Mouse (Mus musculus) embryonic facial prominence, embryonic 10.5 days (tissue): ENCODE results near the gene Pttg1. TPM values are rescaled to one million over a fixed set of nuclear protein-coding genes. Genes with fewer than 3 reads are reported as not detected.

Source experiments
- DNase-seq: peaks from one replicate; pipeline ENCODE4 v3.0.0-alpha.2; 2017; ENCODE audit warnings: low spot score
- H3K27ac ChIP-seq: fragments of 300-500 bp; sonication (generic); replicated peaks from 2 replicates; pipeline ENCODE4 v1.5.1; 2016; ENCODE audit warnings: mild to moderate bottlenecking
- H3K27me3 ChIP-seq: fragments of 300-500 bp; sonication (generic); replicated peaks from 2 replicates; pipeline ENCODE4 v1.6.1; 2016; ENCODE audit warnings: low read depth, mild to moderate bottlenecking; ENCODE audit not compliant: poor library complexity, severe bottlenecking
- H3K36me3 ChIP-seq: fragments of 300-500 bp; sonication (generic); replicated peaks from 2 replicates; pipeline ENCODE4 v1.6.1; 2016; ENCODE audit warnings: mild to moderate bottlenecking, moderate library complexity
- H3K4me1 ChIP-seq: fragments of 300-500 bp; sonication (generic); 2 replicates; pipeline ENCODE4 v1.6.1; 2016
- H3K4me3 ChIP-seq: fragments of 300-500 bp; sonication (generic); 2 replicates; pipeline ENCODE4 v1.5.1; 2016; ENCODE audit warnings: mild to moderate bottlenecking, moderate library complexity
- H3K9me3 ChIP-seq: fragments of 300-500 bp; sonication (generic); 2 replicates; pipeline ENCODE4 v1.6.1; 2016; ENCODE audit warnings: mild to moderate bottlenecking
- WGBS: fragments of 180-500 bp; shearing (Covaris S2); methylation state at CpG from one replicate; pipeline ENCODE4 v1.1.7; 2016; 5-methylcytosine and 5-hydroxymethylcytosine counted together
- microRNA counts: library from miRNA; unstranded; fragments of <30 nt; microRNA quantifications from one replicate; lab custom pipeline; 2017
- microRNA-seq: library from miRNA; unstranded; fragments of <30 nt; microRNA quantifications from one replicate; pipeline ENCODE4, GENCODE M21; 2017
- polyA plus RNA-seq: library from polyadenylated mRNA; unstranded; fragments of >200 nt; fragmentation: Nextera tagmentation; extraction: Ambion mirVana; gene quantifications from 2 replicates; pipeline ENCODE4 v1.2.1, GENCODE M21; 2016

Pttg1 gene
- polyA plus RNA-seq, 1 experiment from 2014 or later = 99.8 TPM

DNA sequence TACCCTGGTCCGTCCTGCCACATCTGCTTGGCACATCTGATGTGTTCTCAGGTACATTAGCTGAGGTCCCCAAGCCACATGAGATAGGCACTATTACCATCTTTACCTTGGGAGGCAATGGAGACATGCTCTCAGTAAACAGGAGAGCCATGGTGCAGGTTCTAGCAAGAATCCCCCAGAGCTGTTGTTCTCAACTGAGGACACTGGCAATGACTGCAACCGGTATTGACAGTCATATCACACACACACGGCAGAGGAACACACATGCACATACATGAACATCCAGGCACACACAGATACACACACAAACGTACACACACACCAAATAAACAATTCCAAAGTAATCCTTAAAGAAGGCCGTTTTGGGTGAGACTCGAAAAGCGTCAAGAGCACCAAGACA lies 45.1 kb downstream of the Pttg1 start:
- Histone ChIP-seq H3K4me3 (no peak overlapping the region), H3K36me3 (no peaks in the 10 kb centered on the region), H3K4me1 (peaks cover 12% of the 10 kb centered on the region), H3K27me3 (peaks cover 4% of the 10 kb centered on the region; the same call in 1 of the 2 replicates), H3K9me3 (no peaks in the 10 kb centered on the region), H3K27ac (no peak overlapping the region)
- WGBS = 90% methylated on average over 7 of the region's 7 CpGs
- no peak for DNase-seq

DNA sequence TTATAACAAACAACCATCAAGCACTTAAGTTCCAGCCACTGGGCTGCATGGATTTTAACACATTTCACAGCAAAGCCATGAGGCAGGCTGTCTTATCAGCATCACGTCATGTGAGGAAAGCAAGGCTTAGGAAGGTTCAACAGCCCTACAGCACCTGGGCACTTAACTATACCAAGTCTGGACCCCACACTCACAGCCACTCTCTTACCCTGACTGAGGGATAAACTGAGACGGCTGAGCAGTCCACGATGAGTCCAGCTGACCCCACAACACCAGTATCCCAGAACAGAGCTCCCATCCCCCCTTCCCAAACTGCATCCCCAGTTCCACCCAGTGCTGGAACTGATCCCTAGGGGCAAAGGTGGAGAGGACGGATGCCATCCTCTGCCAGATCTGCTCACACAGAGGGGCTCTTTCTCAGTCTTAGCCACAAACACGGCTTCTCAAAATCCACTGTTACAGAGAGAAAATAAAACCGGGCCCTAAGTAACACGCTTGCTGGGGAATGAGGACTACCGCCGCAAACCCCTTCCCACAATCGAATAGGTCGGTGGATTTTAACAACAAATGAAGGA lies 46.1 kb downstream of the Pttg1 start:
- no peak overlapping the region for H3K27ac ChIP-seq
- no peak for DNase-seq
- no peaks in the 10 kb centered on the region for H3K36me3 ChIP-seq
- H3K4me3 ChIP-seq = no peak overlapping the region
- WGBS = 72% methylated on average over 11 of the region's 11 CpGs
- no peaks in the 10 kb centered on the region for H3K9me3 ChIP-seq
- peaks cover 4% of the 10 kb centered on the region; the same call in 1 of the 2 replicates for H3K27me3 ChIP-seq
- H3K4me1 ChIP-seq = peaks cover 3% of the 10 kb centered on the region

DNA sequence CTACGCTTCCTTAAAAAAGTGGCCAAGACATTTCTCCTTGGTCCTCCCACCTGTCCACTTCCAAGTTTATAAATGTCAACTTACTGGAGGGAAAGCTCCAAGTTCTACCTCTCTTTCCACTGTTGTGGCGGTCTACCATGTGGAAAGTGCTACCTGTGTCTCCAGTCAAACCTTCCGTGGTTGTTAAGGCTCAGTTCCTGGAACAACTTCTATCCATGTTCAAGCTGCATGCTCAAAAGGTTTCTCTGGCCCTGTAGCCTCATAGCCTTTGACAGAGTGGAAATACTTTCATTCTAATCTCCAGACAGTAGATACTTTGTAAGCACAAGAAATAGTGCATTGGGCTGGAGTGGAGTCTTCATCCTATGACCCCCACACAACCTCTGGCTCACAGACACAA lies 46.6 kb downstream of the Pttg1 start:
- H3K4me3 ChIP-seq = no peak overlapping the region
- no peaks in the 10 kb centered on the region for H3K4me1 ChIP-seq
- no peaks in the 10 kb centered on the region for H3K36me3 ChIP-seq
- H3K27ac ChIP-seq = no peak overlapping the region
- WGBS = 91% methylated on average over 3 of the region's 3 CpGs
- peaks cover 2% of the 10 kb centered on the region; the same call in 1 of the 2 replicates for H3K27me3 ChIP-seq
- no peaks in the 10 kb centered on the region for H3K9me3 ChIP-seq
- DNase-seq = no peak

DNA sequence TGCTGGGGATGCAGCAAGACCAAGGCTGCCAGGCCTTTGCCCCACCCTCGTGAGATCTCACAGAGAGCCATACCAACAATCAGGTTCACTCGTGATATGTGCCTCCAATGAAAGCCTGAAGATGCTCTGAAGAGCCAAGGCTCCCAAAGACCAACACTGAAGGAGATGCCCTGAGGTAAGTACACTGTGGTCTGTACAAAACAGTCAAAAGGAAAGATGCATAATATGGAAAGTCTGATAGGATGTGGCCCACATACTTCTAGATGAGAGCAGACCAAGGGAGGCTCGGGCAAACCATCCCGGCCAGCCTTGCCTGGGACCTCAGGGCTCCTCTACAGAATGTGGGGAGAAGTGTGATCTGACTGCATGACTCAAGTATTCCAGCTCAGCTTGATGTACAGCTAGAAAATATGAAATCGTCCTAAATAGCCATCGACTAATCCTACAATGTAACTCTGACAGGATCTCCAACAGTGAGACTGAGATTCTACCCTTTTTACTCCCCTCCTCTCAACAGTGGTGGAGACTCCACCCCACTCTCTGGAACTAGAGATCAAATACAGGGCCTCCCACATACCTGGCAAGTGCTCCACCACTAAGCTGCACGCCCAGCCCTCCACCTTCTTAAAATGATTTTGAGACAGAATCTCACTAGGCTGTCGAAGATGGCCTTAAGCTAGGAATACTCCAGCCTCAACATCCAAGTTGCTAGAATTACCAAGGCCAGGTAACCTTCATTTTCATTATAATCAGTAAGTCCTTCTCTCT lies 48.8 kb downstream of the Pttg1 start:
- no peaks in the 10 kb centered on the region for H3K9me3 ChIP-seq
- H3K36me3 ChIP-seq = no peaks in the 10 kb centered on the region
- no peak overlapping the region for H3K4me3 ChIP-seq
- no peak overlapping the region for H3K27ac ChIP-seq
- no peaks in the 10 kb centered on the region for H3K4me1 ChIP-seq
- DNase-seq = no peak
- 88% methylated on average over 8 of the region's 8 CpGs for WGBS
- no peaks in the 10 kb centered on the region for H3K27me3 ChIP-seq

DNA sequence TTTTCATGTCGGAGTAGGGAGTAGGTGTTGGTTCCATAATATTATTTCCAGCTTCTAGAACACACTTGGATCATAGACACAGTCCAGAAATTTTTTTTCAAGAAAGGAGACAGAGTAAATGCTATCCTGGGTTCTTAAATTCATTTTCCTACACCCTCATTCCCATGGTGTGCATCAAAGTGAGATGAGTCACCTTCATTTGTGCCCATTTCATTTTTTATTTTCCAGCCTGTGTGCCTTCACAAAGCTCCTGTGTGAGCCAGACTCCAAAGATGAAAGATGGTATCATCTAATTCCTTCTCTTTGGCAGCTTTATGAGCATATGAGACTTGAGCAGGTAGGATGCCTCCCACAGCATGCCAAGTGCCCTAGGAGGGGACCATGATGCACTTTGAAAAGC lies 49.5 kb downstream of the Pttg1 start:
- Histone ChIP-seq H3K27me3 (no peaks in the 10 kb centered on the region), H3K4me3 (no peak overlapping the region), H3K36me3 (no peaks in the 10 kb centered on the region), H3K9me3 (no peaks in the 10 kb centered on the region), H3K4me1 (no peaks in the 10 kb centered on the region), H3K27ac (no peak overlapping the region)
- DNase-seq = no peak
- WGBS = 95% methylated on average over 1 of the region's 1 CpGs

DNA sequence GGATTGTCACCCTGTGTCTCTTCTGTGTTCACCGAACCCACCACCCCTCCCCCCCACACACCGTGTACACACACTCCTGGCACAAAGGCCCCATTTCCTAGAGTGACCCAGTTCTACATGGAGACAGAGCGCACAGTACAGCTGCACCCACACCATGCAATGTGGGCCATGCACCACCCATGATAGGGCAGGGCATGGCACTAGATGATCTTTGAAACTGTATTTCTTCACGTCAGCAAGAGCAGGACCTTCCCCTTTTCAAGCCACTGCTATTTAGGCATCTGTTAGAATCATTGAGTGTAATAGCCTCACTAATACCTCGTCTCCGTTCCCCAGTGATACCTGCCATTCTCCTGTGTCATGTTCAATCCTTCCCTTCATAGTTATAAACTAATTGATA lies 51.1 kb downstream of the Pttg1 start:
- Histone ChIP-seq H3K36me3 (no peaks in the 10 kb centered on the region), H3K4me1 (no peaks in the 10 kb centered on the region), H3K27ac (no peak overlapping the region), H3K27me3 (no peaks in the 10 kb centered on the region), H3K9me3 (no peaks in the 10 kb centered on the region), H3K4me3 (no peak overlapping the region)
- no peak for DNase-seq
- 84% methylated on average over 6 of the region's 6 CpGs for WGBS

DNA sequence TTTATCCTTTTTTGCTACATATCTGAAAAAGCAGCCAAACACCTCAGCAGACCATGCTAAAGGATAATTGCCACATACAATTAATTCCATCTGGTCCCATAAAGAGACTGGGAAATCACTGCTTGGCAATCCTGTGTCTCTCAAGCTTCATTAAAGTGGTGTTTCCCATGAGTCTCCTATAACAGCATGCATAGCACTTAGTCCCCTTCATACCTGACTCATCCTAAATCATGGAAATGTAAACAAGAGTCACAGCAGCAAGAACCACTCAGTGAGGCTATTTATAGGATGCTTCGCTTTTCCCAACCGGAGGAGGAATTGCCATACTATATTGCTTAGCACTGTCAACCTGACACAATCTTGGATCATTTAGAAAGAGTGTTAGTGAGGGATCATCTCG lies 52.7 kb downstream of the Pttg1 start:
- 95% methylated on average over 3 of the region's 3 CpGs for WGBS
- H3K9me3 ChIP-seq = no peaks in the 10 kb centered on the region
- H3K27ac ChIP-seq = no peak overlapping the region
- no peaks in the 10 kb centered on the region for H3K27me3 ChIP-seq
- no peak for DNase-seq
- no peaks in the 10 kb centered on the region for H3K36me3 ChIP-seq
- no peaks in the 10 kb centered on the region for H3K4me1 ChIP-seq
- H3K4me3 ChIP-seq = no peak overlapping the region

DNA sequence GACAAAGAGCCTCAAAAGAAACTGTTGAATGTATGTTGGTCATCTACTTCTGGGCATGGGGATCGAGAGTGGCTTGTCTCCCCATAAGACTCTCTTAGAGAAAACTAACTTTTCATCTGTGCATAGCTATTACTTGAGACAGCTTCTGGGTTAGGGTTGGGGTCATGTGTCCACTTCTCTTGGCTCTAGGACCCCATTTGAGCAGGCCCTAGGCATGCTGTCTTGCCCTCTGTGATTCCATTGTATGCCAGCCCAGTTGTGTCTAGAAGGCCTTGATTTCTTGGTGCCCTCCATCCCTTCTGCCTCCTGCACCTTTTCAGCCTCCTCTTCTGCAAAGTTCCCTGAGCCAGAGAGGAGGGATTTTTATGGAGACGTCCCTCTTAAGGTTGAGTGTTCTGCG lies 54.2 kb downstream of the Pttg1 start:
- 90% methylated on average over 3 of the region's 3 CpGs for WGBS

More for the DNA sequence above, 54.2 kb downstream of the Pttg1 start:
- H3K27me3 ChIP-seq = no peaks in the 10 kb centered on the region
- no peak overlapping the region for H3K4me3 ChIP-seq
- no peak for DNase-seq
- H3K4me1 ChIP-seq = no peaks in the 10 kb centered on the region
- no peaks in the 10 kb centered on the region for H3K9me3 ChIP-seq
- H3K27ac ChIP-seq = no peak overlapping the region
- H3K36me3 ChIP-seq = no peaks in the 10 kb centered on the region

MicroRNAs encoded within 50 kb of the gene (microRNA counts, 519-probe panel; counts per million panel counts)
- microRNA mmu-miR-146a (lab: Ali Mortazavi, UCI) = 188 counts per million, percentile 57 among the panel's probes with 10 or more counts

Small RNAs within 50 kb of the gene (microRNA-seq; reads per million reads assigned to microRNA genes)
- gene Mir146 = 32.6 reads per million, percentile 36 among the genes with 10 or more reads in this experiment

Other genes starting within 250 kb of the Pttg1 start
- gene Slu7, start 7.5 kb upstream of the Pttg1 start, polyA plus RNA-seq = 48.5 and 56.7 TPM in 2 replicates
- 0.85 and 0.87 TPM in 2 replicates for gene C1qtnf2, start 48.0 kb upstream of the Pttg1 start, polyA plus RNA-seq
- 37.8 and 39.6 TPM in 2 replicates for gene Ccnjl, start 102.5 kb upstream of the Pttg1 start, polyA plus RNA-seq
- gene 4933415A04Rik, start 160.8 kb upstream of the Pttg1 start, polyA plus RNA-seq = 12.4 and 13.7 TPM in 2 replicates
- not detected in 2 replicates for gene Fabp6, start 175.3 kb upstream of the Pttg1 start, polyA plus RNA-seq